Mouse (Mus musculus) CH12.LX (cell line): ENCODE data around the gene Mthfsl. TPM values are rescaled to one million over a fixed set of nuclear protein-coding genes. Genes with fewer than 3 reads are reported as not detected.
A peak's percentile ranks its signal among the peaks of the same experiment; 100 is the strongest.
"Not testable (repeated sequence)": the region's sequence is repeated elsewhere in the genome, so short reads cannot be mapped to it uniquely, and the experiment has no call there.

ENCODE experiments used
- DNase-seq: peaks from one replicate; pipeline ENCODE4 v3.0.0-alpha.2; 2013; ENCODE audit errors: extremely low read depth
- H3K27ac ChIP-seq: 2 replicates; pipeline ENCODE4 v1.5.1; 2012; ENCODE audit warnings: low read depth, mild to moderate bottlenecking, control low read depth, moderate library complexity; ENCODE audit not compliant: insufficient read depth
- H3K27me3 ChIP-seq: replicated peaks from 2 replicates; pipeline ENCODE3; 2012; ENCODE audit warnings: inconsistent platforms
- H3K36me3 ChIP-seq, 2 experiments: replicated peaks in 1 of 2; 2 replicates each; pipeline versions ENCODE3 to v1.6.1; 2012; ENCODE audit warnings: inconsistent platforms in 1 of 2, low read length in 1 of 2, mild to moderate bottlenecking in 1 of 2, mixed read lengths in 1 of 2, moderate library complexity in 1 of 2; ENCODE audit not compliant: control insufficient read depth in 1 of 2, insufficient read depth in 1 of 2
- H3K4me1 ChIP-seq, 2 experiments: 2 replicates each; pipeline ENCODE4 v1.6.1; 2012; ENCODE audit warnings: inconsistent platforms in 1 of 2, moderate library complexity in 1 of 2; ENCODE audit not compliant: insufficient read depth in 2 of 2, control insufficient read depth in 1 of 2
- H3K4me2 ChIP-seq: 2 replicates; pipeline ENCODE4 v1.6.1; 2012; ENCODE audit warnings: low read depth, mild to moderate bottlenecking, control low read depth; ENCODE audit not compliant: poor library complexity, insufficient read depth, severe bottlenecking
- H3K4me3 ChIP-seq, 3 experiments: fragments of 150-350 bp in 1 of 3; sonication (generic) in 1 of 3; replicated peaks in 1 of 3; 2 replicates each; pipeline versions ENCODE3 to v1.5.1; 2011 to 2012; ENCODE audit warnings: low read depth in 2 of 3, low read length in 2 of 3, mild to moderate bottlenecking in 2 of 3, moderate library complexity in 2 of 3, control low read depth in 1 of 3, improper control_type of control experiment in 1 of 3, inconsistent platforms in 1 of 3, mixed read lengths in 1 of 3; ENCODE audit not compliant: poor library complexity in 1 of 3
- H3K79me2 ChIP-seq: replicated peaks from 2 replicates; pipeline ENCODE4 v1.6.1; 2012; ENCODE audit warnings: mild to moderate bottlenecking, moderate library complexity; ENCODE audit not compliant: control insufficient read depth, poor library complexity, insufficient read depth, severe bottlenecking; ENCODE audit errors: extremely low read depth
- H3K9ac ChIP-seq: 2 replicates; pipeline ENCODE4 v1.6.1; 2012; ENCODE audit warnings: low read depth, mild to moderate bottlenecking, control low read depth, moderate library complexity; ENCODE audit not compliant: insufficient read depth
- H3K9me3 ChIP-seq: replicated peaks from 2 replicates; pipeline ENCODE3; 2012; ENCODE audit warnings: low read length, inconsistent platforms, mixed read lengths
- CTCF ChIP-seq, 2 experiments: IDR thresholded peaks in 1 of 2; conservative IDR thresholded peaks in 1 of 2; 2 replicates each; pipeline ENCODE4 v1.5.1; 2011 to 2012; ENCODE audit warnings: low read depth in 2 of 2, low read length in 2 of 2, improper control_type of control experiment in 1 of 2, inconsistent platforms in 1 of 2, mild to moderate bottlenecking in 1 of 2, moderate library complexity in 1 of 2
- POLR2A ChIP-seq: IDR thresholded peaks from 2 replicates; pipeline ENCODE4 v1.6.1; 2011; ENCODE audit warnings: low read depth, mild to moderate bottlenecking, improper control_type of control experiment, low read length
- RAD21 ChIP-seq: IDR thresholded peaks from 2 replicates; pipeline ENCODE4 v1.6.1; 2011; ENCODE audit warnings: low read depth, mild to moderate bottlenecking, low read length, improper control_type of control experiment, moderate library complexity
- SMC3 ChIP-seq: IDR thresholded peaks from 2 replicates; pipeline ENCODE4 v1.6.1; 2011; ENCODE audit warnings: low read depth, low read length, improper control_type of control experiment
- dilution Hi-C: fragments of 300-500 bp; cut with MboI; formaldehyde crosslinking; loops from 2 replicates; pipeline ENCODE4 v1.14.3; 2020; ENCODE audit warnings: low sequenced_read_pairs; ENCODE audit not compliant: extremely low pct_unique_long_range_greater_than_20kb, extremely low pct_ligation_motif_present
- in situ Hi-C: fragments of 300-500 bp; cut with MboI; formaldehyde crosslinking; loops from 3 replicates; pipeline ENCODE4 v1.14.3; 2019; ENCODE audit warnings: low sequenced_read_pairs, low pct_ligation_motif_present, low pct_unique_long_range_greater_than_20kb, mixed read lengths
- polyA plus RNA-seq: library from polyadenylated mRNA; unstranded; fragments of >175 nt; gene quantifications from 2 replicates; pipeline ENCODE4 v1.2.1, GENCODE M21; 2012; ENCODE audit warnings: low read depth; ENCODE audit not compliant: insufficient read length
- total RNA-seq, 2 experiments: library from RNA; depleted of rRNA; stranded (reverse); fragments of 300-350 nt in 1 of 2; fragments of >200 nt in 1 of 2; gene quantifications; 2 replicates each; pipeline ENCODE4 v1.2.3; 2012 to 2014

The Mthfsl gene
- total RNA-seq (2012; rRNA removed) (29.6 and 34.1 TPM in 2 replicates), total RNA-seq (2014; rRNA removed) (31.8 and 32.2 TPM in 2 replicates), polyA plus RNA-seq (30.2 and 34.2 TPM in 2 replicates)

DNA sequence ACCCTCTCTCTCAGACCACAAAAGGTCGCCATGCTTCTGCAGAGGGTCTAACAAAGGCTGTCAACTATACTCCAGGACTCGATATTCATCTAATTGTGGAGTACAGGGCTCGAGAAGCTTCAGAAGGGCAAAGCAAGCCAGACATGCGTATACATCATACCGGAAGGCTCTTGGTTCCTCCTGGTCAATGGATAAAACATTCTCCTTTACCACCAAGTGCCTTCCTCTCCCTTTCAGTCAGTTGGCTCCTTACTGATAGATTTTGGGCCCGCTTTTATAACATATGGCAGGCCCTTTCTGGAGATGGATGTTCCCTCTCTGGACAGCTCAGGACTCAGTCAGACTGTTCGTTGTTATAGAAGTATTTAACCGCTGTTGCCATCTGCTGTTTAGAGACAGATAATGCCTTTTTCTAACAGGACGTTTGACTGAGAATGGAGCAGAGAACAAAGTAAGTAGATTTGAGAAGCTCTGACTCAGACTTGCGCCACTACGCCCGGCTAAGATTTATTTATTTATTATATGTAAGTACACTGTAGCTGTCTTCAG, at the start of gene Mthfsl:
Gene Mthfsl, minus strand, starts transcription at position 308 of the 549 bp plus-strand sequence.
- 0 out of 2 replicates have a peak, but pooled peaks have one; percentile 13 for TF ChIP-seq POLR2A
- peak in 1 of 2 experiments; percentile 17; a peak in 2 of 4 replicates for TF ChIP-seq CTCF (conservative IDR thresholded peaks at IDR 0.05 in 1 of 2, IDR thresholded peaks at IDR 0.05 in 1 of 2; ENCODE audit: low read depth in 2 of 2, low read length in 2 of 2)
- not testable (repeated sequence) for DNase-seq
- peak within 1 kb of the TSS; percentile 76 for H3K9ac ChIP-seq

DNA sequence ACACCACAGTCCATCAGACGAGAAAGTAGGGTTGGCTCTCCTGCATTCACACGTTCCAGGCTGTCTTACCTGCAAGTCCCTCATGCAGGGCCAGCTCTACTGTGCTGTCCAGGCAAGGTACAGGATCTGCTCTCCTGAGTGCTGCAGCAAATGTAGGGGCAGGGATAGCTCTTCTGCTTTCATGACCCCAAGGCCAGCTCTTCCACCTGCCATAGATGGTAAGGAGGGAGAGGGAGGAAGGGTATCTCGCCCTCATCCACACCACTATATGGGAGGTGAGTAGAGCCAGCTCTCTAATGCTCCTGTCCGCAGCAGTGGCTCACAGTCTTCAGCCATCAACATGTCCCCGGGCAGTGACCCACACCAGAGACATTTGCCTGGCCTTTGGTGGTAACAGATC, 49.4 kb upstream of the Mthfsl start:
- H3K9me3 ChIP-seq, H3K27me3 ChIP-seq, H3K9ac ChIP-seq, H3K4me1 ChIP-seq, H3K36me3 ChIP-seq, H3K27ac ChIP-seq, DNase-seq, dilution Hi-C loops, H3K4me3 ChIP-seq, H3K4me2 ChIP-seq, H3K79me2 ChIP-seq, in situ Hi-C loops: not testable (repeated sequence)

More for the DNA sequence above, at the start of gene Mthfsl:
- H3K79me2 ChIP-seq, in situ Hi-C loops, H3K9me3 ChIP-seq, H3K36me3 ChIP-seq, dilution Hi-C loops, H3K27me3 ChIP-seq: not testable (repeated sequence)
- peak within 1 kb of the TSS; percentile 42 to 60 (median 59) for H3K4me3 ChIP-seq
- peak within 1 kb of the TSS; percentile 91; the same call in 1 of the 2 replicates for H3K4me2 ChIP-seq
- H3K27ac ChIP-seq: peak within 1 kb of the TSS; percentile 93
- H3K4me1 ChIP-seq: peaks cover 8 to 10% of the 10 kb centered on the region in 2 experiments; a peak in 3 of 4 replicates

DNA sequence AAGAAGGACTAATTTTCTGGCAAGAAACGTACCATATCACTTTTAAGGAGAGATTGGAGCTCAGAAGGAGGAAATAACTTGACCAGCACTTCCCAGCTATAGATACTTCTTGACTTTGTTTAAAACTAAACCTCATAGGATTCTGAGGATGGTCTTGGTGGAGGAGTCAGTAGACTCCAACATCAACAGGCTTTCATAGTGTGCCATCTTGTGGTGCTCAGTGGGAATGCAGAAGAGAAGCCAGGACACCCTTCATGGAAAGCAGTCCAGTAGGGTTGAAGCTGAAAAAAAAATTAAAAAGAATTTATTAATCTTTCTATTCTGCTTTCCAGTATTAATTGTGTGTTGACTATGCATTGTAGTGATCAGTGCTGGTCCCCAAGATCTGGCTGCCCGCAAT, 26.6 kb upstream of the Mthfsl start:
- H3K36me3 ChIP-seq, dilution Hi-C loops, H3K4me2 ChIP-seq, H3K4me1 ChIP-seq, DNase-seq: not testable (repeated sequence)
- TF ChIP-seq CTCF (conservative IDR thresholded peaks at IDR 0.05 in 1 of 2, IDR thresholded peaks at IDR 0.05 in 1 of 2; ENCODE audit: low read depth in 2 of 2, low read length in 2 of 2): peak in 1 of 2 experiments; percentile 41; a peak in 2 of 4 replicates
- TF ChIP-seq SMC3: peak; percentile 26
- peak; percentile 17 for TF ChIP-seq RAD21
- TF ChIP-seq, all 38 proteins: peak for 3; not testable (repeated sequence) for 35
- H3K27ac ChIP-seq, H3K27me3 ChIP-seq, H3K9ac ChIP-seq, H3K9me3 ChIP-seq, H3K4me3 ChIP-seq, in situ Hi-C loops, H3K79me2 ChIP-seq: not testable (repeated sequence)

DNA sequence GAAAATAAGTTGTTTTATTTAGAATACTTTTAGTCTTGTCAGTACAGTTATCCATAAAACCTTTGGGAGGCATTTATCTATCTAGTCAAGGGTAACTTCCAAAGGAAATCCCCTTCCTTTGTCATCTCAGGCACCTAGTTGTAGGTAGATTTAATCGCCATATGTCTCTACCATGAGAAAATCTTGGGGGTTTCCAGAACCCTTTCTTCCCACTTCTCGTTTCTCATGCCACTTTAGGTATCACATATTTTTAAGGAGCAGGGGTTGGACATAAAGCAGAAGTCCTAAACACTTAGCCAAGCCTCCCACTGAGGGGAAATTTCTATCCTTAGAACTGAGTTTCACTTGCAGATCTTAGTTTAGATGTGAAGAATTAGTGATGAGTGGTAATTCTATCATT, 25.9 kb upstream of the Mthfsl start:
- DNase-seq, H3K36me3 ChIP-seq, H3K27ac ChIP-seq, H3K9ac ChIP-seq, dilution Hi-C loops, H3K4me1 ChIP-seq, H3K4me2 ChIP-seq, H3K27me3 ChIP-seq, in situ Hi-C loops, H3K4me3 ChIP-seq, H3K9me3 ChIP-seq, H3K79me2 ChIP-seq: not testable (repeated sequence)

DNA sequence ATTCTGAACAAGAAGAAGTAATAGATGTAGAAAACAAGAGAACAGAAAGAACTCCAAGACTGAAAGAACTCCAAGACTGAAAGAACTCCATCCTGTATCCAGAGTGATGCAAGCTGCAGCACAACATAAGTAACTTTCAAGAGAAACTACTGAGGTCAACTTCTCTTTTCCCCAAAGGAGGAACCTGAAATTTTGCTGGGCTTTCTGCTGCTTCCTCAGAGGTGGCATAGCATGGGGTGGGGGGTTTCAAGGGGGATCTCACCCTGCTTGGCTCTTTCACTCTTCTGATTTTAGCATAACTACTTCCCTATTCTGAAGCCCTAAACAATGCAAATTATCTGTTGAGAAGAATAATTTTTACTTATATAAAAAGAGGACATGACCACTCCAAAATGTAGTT, 15.2 kb upstream of the Mthfsl start:
- H3K36me3 ChIP-seq, H3K9me3 ChIP-seq, dilution Hi-C loops, H3K9ac ChIP-seq, H3K79me2 ChIP-seq, H3K4me1 ChIP-seq, H3K27ac ChIP-seq, H3K4me2 ChIP-seq, DNase-seq, in situ Hi-C loops, H3K27me3 ChIP-seq, H3K4me3 ChIP-seq: not testable (repeated sequence)

DNA sequence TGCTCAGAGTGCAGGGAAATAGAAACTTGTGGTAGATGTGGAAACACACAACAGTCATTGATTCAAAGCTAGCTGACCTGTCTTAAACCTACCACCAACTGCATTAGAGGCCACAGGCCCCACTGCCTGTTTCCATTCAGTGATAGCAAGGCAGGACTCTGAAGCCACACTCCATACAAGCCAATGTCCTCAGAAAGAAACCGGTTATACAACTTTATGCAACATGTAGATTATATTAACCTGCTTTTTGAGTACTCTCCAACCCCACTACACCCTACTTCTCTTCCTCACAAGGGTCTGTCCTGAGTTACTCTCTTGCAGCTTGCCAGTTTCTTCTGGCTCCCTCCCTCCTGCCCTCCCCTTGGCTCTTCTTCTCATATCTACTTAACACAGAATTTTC, 13.1 kb upstream of the Mthfsl start:
- H3K4me3 ChIP-seq, H3K4me1 ChIP-seq, DNase-seq, dilution Hi-C loops, H3K79me2 ChIP-seq, in situ Hi-C loops, H3K27me3 ChIP-seq, H3K36me3 ChIP-seq, H3K9me3 ChIP-seq: not testable (repeated sequence)
- peak overlapping the region; percentile 83 for H3K27ac ChIP-seq
- peak overlapping the region; percentile 40 for H3K4me2 ChIP-seq
- peak overlapping the region; percentile 83 for H3K9ac ChIP-seq
